Mouse (Mus musculus) NIH3T3 (cell line): ENCODE measurements around the gene Kif6.
A peak's percentile ranks its signal among the peaks of the same experiment; 100 is the strongest.

Experiments
- DNase-seq: peaks from one replicate; pipeline ENCODE4 v3.0.0-alpha.2; 2012; ENCODE audit warnings: low read depth

Kif6 gene

GRCm38 (mm10) chr17:49614577-49615235 is at the start of gene Kif6:
Kif6 (plus strand) TSS chr17:49615136.
- DNase-seq = peak; percentile 96

DNA sequence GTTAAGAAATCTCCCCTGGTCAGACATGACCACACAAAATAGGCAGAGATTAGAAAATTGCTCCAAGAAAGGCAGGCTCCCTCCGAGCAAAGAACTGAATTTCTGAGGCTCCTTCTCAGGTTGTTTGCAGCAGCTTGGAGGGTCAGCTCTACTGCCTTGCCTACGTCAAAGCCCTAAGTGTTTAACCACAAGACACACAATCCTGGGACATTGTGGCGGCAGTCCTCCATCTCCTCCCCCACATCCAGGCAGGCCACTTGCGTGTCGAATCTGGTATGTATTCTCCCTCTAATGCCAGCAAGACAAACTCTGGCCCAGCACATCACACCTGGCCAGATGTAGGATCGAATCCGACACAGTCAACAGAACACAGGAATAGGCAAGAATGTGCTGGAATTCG is 46.2 kb upstream of the Kif6 start:
- DNase-seq = no peak

- no peak for DNase-seq
These were observed 37.6 kb upstream of the Kif6 start for GRCm38 (mm10) chr17:49577321-49577720.

GRCm38 (mm10) chr17:49582471-49582870 is 32.5 kb upstream of the Kif6 start:
- DNase-seq = no peak

DNA sequence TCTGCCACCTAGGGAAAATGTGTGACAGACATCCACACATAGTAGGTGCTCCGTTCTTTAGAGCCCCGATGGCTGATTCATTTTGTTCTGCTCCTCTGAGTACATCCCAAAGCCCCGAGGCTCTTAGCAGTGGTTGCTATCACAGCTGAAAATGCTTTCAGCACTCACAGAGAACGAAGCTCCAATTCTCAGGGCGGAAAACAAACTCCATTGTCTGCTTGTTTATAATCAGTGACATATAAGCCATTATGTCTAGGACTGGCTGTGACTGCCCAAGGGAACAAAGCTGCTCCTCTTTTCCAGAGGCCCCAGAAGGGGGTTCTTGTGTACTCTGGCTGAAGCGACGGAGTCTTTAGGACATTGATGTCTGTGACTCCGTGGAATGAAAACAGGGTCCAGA is 24.9 kb upstream of the Kif6 start:
- no peak for DNase-seq

GRCm38 (mm10) chr17:49605397-49605796 is 9.5 kb upstream of the Kif6 start:
- no peak for DNase-seq

DNA sequence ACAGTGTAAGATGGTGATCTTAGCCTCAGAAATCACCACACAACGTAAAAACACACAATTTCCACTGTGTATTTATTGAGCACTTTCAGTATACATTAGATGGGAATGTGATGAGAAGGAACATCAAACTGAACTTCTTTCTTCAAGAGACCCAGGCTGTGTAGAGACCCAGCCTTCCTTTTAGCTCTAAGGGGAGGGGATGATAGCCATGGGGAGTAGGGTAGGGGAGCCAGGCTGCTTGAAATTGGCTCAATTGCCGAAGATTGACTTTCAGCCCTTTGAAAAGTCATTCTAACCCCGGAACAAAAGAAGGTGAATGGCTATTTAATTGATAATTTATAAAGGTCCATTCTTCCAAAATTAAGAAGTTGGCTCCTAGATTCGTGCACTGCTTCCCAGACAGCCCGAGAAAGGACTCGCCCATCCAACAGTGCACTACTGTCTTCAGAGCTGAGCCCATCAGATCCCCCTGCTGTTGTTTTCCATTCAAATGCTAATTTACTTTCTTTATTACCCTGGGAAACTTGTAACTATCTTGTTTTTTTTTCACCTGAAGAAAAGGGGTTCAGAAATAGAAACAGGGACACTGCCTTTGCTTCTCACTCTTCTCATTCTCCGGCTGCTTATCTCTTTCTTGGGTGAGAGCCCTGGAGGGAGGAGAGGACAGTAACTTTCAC is 7.4 kb upstream of the Kif6 start:
- DNase-seq = no peak

DNA sequence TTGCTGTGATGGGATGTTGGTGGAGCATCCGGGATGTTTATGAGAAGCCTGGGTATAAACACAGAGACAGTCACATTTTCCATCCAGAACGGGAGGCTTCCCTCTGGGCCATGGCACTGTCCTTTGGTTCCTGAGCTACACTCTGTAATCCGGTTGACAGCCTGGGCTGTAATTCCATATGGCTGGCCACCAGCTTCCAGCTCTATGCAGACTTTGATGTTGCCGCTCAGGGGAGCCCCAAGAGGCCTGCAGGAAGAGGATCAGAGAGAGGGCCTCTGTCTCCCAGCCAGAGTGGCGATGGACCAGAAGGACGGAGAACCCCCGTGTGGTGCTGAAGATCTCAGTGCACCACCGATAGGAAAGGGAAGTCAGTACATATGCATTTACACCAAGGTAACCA is 4.6 kb upstream of the Kif6 start:
- no peak for DNase-seq

- no peak for DNase-seq
These were observed 310 bp downstream of the Kif6 start for GRCm38 (mm10) chr17:49615241-49615651.

- peak; percentile 89 for DNase-seq
These were observed 9.6 kb downstream of the Kif6 start for GRCm38 (mm10) chr17:49624572-49624971.

DNA sequence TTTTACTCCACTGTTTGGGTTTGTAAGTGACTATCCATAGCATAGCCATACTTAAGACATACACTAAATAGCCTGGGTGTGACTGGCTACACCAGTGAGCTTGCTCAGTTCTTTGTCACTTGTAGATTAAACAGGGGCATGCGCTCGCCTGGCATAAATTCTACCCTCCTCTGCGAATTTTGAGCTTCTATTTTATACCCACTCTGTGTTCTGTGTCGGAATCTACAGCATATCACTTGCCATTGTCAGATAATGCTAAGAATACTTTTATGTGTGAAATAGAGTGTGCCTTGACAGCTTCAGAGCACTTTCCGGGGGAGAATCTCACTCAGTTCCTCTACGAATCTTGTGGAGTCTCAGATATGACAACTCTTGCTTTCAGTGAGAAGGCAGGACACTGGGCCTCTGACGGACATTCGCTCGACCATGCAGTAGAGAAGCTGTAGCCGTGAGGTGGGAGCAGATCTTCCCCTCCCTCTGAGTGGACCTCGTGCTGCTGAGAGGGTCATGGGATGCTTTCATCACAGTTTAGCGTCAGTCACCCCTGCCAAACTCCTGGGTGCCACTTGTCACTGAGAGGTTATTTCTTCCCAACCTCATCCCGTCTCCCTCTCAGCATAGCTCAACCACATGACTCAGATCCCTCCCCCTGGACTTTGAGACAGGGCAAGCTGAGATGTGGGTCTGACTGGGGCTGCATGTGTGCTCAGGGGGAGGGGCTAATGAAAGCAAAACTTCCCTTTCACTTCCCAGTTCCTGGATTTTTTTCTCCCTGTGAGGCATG is 12.3 kb downstream of the Kif6 start:
- DNase-seq = no peak

DNA sequence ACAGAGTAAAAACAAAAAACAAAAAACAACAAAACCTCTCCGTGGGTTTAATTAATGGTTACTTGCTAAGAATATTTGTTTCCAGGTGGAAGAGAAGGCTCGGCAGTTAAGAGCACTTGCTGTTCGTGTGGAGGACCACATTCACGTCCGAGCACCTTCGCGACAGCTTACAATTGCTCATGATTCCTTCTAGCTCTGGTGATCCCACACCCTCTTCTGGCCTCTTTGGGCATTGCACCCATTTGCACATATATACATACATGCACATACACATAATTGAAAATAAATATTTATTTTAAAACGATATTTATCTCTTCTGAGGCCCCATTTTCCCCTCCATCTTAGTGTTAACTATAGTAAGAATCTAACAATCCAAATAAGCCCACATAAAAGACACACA is 13.9 kb downstream of the Kif6 start:
- no peak for DNase-seq

DNA sequence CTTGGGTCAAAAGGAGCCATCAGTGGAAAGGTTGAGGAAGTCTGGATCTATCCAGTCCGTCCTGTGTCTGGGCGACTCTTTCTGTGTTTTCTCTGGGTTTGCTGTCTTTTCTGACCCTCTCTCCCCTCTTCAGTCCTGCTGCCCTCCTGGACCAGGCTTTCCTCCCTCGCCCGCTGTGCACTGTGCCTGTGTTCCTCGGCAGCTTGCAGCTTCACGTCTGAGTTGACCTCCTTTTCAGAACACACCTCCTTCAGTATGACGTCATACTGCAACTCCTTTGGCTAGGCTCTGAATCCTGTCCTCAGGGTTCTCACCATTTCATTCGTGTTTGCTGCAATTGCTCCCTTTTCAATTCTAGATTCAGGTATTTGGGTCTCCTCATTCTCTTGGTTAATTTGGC is 18.1 kb downstream of the Kif6 start:
- no peak for DNase-seq

DNA sequence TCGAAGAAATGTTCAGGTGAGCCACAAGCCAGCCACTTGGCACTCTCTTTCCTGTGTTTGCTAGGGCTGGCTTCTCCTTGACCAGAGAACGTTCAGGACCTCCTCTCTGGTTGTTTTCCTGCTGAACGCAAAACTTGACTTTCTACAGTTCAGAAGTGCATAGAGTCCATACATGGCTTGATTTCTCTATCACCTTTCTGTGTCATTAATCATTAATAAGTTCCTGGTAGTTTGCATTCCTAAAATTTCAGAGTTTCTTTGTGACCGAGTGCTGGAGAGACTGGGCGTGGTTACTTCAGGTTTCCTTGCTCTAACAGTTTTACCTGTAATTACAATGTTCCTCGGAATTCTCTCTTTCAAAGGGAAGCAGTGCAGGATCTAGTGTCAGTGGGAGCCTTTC is 27.0 kb downstream of the Kif6 start:
- no peak for DNase-seq

GRCm38 (mm10) chr17:49642336-49642735 is 27.4 kb downstream of the Kif6 start:
- no peak for DNase-seq

GRCm38 (mm10) chr17:49642889-49643490 is 28.1 kb downstream of the Kif6 start:
- DNase-seq = no peak

- DNase-seq = no peak
These were observed 31.3 kb downstream of the Kif6 start for GRCm38 (mm10) chr17:49646267-49646666.

DNA sequence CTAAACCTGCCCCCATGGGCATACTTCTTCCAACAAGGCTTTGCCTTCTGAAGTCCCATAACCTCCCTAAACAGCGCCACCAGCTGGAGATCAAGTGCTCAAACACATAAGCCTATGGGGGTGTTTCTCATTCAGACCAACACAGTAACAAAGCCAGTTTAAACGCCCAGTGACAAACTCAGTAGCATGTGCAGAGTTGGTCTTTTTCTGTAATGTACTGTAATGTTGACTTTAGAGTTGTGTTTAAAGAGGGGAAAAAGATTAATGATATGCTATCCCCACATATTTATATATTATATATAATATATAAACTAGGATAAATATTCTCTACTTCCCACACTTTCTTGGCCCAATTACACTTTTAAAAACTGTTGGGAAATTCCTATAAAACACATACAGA is 34.0 kb downstream of the Kif6 start:
- DNase-seq = no peak

GRCm38 (mm10) chr17:49649394-49649793 is 34.5 kb downstream of the Kif6 start:
- DNase-seq = no peak

- DNase-seq = no peak
These were observed 35.4 kb downstream of the Kif6 start for GRCm38 (mm10) chr17:49650366-49650765.

- DNase-seq = no peak
These were observed 37.4 kb downstream of the Kif6 start for GRCm38 (mm10) chr17:49652357-49652756.

DNA sequence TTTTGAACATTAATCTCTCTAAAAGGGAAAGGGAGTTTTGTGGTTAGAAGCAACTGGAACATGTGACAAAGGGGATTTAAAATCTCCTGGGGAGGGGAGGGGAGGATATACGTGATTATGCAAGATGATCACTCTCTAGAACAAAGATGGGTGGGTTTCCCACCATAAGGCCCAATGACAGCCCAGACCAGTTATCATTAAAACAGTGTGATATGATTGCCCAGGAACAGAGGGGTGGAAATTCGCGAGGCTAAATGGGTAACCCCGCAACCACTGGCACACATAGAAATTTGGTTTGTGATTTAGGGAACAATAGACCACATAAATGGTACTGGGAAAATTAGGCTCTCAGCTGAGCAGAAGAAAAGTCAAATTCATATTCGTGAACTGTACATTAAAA is 37.9 kb downstream of the Kif6 start:
- no peak for DNase-seq

DNA sequence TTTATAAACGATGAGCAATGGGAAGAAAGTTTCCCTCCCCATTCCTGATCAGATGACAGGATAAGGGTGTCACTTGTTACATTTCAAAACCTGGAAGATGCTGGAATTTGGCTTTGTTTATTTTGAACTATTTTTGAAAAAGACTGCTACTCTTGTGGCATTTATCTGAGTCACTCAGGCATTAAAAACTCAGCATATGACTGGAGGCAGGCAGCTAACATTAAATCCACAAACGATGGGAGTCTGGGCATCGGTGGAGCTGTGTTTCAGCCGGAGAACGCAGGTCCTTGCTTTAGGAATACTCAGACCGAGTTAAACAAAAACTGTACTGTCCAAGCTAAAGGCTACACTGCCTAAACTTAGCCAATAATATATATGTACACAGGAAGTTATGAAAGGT is 46.7 kb downstream of the Kif6 start:
- DNase-seq = peak; percentile 81
